Mouse (Mus musculus) spleen, adult 10 weeks (tissue): Measurements from ENCODE around the gene Dapk3. TPM values are rescaled to one million over a fixed set of nuclear protein-coding genes. Genes with fewer than 3 reads are reported as not detected.

ENCODE experiments used
- polyA plus RNA-seq: library from polyadenylated mRNA; stranded (reverse); fragments of 350-450 nt; fragmentation: Illumina TruSeq; extraction: RNeasy Lipid Tissue Mini Kit (QIAGEN cat#74804); gene quantifications from one replicate; pipeline ENCODE4 v1.2.3, GENCODE M21; 2015; ENCODE audit warnings: low replicate concordance; ENCODE audit not compliant: insufficient read depth

Gene Dapk3
- polyA plus RNA-seq, result 8.6 TPM

DNA sequence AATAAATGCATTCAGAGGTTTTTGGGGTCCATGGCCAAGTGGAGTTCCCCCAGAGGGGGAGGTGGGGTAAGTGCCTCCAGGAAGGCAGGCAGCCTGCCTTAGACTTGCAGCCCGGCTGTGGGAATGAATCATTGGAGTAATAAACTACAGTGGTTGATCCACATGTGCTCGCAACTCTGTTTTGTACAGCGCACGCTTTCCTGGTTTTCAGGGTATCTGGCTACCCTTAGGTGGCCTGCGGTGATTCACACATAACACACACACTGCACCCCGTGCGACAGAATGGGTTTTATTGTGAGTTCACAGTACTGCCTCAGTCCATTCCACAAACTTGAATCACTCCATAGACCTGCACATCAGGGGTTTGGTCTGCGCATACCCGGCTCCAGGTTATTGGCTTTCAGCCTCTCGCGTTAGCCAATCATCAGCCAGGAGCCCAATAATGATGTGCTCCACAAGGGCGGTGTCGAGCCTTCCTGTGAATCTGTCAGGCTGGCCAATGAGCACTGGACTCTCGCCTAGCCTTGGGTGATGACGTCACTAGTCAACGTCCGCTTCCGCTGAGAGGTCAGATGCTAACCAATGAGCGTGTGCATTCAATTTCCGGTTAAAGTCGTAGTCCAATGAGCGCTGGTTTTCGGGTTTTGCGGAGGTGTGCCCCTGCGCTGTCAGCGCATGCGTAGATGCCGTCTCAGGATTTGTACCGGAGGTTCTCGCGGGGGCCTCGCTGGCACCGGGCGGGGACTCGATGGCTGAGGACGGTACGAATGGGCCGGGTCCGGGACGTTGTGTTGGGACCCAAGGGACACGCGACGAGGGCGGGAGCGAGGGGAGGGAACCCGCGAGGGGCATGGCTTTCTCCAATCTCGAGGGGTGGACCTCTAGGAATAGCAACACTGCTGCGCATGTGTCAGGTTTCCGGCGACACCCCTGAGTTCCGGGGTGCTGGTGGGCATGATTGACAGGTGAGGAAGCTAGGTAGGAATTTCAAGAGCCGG, at the start of gene Dapk3:
Gene Dapk3 (plus strand): TSS at position 670 of the 998 bp plus-strand sequence.

DNA sequence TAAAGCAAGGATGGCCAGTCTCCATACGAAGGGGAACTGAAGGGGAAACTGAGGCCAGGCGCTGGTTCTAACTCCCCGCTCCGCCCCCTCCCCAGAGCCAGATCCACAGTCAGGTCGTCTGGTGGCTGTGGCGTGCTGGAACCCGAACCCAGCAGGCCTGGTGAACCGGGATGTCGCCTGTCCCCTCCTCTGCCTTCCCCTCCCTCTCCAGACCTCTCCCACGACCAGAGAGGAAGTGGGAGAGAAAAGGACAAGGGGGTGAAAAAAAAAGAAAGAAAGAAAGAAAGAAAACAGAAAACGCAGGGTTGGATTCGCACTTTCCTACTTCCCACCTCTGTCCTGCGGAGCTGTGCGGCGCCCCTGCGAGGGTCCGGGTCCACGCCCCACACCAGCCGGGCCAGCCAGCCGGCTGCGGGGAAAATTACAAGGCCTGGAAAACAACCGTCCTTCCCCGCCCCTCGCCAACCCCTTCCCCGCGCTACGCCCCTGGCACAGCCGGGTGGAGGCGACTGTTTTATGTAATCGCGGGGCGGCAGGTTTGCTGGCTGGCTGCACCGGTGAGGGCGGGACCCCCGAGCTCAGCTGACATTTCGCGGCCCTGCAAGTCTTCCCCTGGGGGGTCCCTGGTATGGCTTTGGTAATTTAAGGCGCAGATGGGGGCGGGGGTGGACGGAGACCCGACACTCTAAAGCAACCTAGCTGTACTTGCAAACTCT, 47.7 kb upstream of the Dapk3 start, which contains the start of gene Zbtb7a:
Gene Zbtb7a (plus strand): TSS at position 255 of the 716 bp plus-strand sequence.

DNA sequence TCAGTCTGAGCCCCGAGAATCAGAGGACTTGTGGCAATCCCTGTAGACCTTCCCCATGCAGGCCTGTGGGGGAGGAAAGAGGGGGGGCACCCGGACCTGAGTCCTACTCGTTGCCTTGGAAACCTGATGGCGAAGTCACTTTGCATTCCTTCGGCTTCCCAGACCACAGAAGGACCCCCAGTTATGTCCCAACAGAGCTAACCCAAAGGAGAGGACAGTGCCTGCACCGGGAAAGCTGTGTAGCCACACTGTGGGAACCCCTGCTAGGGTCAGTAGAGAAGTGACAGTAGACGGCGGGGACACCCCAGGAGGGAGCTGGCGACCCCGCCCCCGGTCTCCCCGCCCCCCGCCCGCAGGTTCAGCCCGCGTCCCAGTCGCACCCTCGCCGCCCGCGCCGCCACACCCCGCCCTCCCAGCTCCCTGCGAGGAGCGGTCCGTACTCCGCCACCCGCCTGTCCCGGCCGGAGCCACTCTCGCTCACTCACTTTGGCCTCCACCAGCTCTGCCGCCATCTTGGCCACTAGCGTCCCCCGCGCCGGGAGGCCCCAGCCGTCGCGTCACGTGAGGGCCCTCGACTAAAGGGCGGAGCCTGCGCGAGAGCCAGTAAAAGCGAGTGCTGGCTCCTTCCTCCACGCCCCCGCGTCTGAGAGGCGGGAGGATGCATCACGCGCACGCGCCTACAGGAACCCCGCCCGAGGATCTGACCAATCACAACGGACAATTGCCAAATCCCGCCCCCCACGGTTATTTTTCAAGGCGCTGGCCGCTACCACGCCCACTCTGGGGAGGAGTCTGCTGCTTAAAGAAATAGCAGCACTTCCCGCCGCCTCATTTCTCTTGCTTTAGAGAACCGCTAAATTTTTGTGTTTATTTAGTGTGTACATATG, 15.4 kb upstream of the Dapk3 start, which contains the start of gene Pias4:
Gene Pias4 (minus strand): TSS at position 724 of the 887 bp plus-strand sequence.

DNA sequence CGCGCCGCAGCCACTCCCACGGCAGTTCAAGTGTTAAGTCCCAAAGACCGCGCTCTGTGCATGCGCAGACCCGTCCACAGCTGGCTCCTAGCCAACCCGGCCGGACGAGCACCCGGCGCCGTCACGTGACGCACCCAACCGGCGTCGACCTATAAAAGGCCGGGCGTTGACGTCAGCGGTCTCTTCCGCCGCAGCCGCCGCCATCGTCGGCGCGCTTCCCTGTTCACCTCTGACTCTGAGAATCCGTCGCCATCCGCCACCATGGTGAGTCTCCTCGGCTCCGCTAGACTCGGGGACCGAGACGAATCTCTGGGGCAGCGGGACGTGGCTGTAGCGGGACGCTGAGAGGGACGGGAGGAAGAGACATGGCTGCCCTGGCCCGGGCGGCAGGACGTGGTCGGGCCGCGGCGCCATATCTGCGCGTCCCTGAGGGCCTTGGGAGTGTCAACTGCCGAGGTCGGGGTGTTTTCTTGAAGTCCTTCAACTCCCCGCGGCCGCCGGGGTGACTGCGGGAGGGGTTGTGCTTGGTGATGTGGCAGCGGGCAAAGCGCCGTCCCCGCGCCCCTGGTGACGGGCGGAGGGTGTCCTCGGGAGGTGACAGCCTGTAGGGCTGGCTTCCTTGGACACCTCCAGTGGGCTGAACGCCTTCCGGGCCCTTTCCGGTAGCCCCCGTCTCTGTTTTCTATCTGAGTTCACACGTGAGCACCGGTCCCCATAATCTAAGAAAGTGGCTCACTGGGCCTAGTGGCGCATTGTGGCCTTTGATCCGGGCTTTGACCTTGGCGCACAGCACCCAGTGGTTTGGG, 6.1 kb upstream of the Dapk3 start, which contains the start of gene Eef2:
Gene Eef2 (plus strand): TSS at position 166 of the 806 bp plus-strand sequence.

DNA sequence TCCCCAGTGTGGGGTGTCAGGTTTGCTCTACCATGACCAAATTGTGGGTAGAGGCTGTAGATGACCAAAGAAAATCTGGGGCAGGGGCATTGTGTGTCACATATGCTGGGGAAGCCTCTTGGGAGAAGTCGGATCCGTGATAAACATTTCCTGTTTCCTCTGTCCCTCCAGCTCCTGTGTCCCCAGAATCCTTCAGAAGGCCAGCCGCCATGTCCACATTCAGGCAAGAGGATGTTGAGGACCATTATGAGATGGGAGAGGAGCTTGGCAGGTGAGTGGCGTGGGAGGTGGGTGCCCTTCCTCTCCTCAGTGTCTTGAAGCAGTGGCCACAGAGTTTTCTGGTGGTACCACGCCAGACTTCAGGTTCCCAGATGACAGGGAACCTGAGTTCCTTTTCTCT, 1.0 kb downstream of the Dapk3 start, which contains the start of gene 4930442H23Rik:
Gene 4930442H23Rik (minus strand): TSS at position 45 of the 400 bp plus-strand sequence.

DNA sequence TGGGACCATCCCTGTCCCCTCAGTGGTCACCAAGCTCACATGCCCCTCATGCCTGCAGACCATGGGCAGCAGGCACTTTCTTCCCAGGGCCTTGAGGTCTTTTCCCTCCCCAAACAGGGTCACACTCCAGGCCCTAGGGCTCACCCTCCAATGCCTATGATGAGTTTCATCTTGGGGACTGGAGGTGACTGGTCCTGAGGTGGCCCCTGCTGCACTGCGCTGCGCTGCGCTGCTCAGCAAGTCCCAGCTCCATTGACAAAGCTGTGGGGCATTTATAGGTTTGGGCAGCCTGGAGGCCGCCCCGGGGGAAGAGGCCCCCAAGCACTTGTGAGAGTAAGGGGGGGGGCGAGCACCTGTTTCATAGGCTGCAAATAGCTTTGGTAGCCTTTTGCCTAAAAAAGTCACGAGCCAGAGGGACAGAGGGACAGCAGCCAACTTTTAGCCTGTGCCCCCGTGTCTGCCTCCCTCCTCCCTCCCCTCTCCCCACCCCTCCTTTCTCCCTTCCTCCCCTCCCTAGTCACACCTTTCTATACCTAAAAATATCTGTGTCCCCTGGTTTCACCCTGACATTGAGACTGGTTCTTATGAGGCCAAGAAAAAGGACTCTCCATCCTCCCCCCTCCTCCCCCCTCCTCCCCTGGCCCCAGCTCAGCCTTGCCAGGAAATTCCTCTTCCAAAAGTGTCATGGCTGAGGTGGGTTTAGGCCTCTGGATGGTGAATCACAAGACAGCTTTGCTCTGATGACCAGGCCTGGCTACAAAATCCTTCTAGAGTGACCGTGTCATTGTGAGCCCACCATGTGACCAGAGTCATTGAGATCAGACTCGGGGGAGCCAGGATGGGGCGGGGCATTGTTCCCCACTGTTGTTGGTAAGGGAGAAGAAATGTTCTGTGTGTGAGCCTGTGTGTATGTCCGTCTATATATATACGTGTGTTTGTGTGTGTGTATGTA, 19.3 kb downstream of the Dapk3 start, which contains the start of gene Nmrk2:
Gene Nmrk2 (minus strand): TSS at position 245 of the 952 bp plus-strand sequence.

DNA sequence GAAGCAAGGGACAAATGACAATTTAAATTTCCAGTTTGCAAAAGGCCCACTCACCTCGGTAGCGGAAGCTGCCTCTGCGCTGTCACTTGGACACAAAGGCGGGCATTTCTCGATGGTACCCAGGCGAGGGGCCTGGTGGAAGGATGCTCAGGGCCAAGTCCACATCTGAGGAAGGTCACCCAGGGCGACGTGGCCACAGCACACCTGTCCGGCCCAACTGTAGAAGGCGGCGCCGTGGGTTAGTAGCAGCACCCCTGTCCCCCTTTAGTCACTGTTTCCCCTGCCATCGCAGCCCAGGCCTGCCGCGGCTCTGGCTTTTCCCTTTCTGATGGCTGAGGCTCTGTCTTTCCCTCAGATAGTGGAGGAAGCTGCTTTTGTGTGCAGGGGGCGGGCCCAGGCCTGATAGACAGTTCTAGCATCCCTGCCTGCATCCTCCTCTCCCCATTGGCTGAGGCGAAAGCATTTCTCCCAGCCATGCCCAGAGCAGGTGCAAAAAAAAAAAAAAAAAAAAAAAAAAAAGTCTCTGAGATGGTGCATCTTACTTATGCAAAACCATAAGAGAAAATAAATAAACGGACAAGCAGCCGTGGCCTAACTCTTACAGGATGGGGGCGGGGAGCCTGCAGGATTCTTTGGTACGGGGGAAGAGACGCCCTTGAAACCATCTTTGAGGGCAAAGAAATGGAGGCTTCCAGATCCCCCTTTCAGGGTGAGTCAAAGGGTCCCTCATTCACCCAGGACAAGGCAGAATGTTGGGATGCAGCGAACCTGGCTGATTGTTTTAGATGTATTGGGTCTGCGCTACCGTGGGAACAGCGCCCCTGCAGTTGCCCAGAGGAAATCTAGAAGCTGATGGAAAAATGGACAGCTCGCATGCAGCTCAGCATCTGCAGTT, 47.9 kb downstream of the Dapk3 start, which contains the start of gene Atcay:
Gene Atcay (minus strand): TSS at position 396 of the 895 bp plus-strand sequence.

DNA sequence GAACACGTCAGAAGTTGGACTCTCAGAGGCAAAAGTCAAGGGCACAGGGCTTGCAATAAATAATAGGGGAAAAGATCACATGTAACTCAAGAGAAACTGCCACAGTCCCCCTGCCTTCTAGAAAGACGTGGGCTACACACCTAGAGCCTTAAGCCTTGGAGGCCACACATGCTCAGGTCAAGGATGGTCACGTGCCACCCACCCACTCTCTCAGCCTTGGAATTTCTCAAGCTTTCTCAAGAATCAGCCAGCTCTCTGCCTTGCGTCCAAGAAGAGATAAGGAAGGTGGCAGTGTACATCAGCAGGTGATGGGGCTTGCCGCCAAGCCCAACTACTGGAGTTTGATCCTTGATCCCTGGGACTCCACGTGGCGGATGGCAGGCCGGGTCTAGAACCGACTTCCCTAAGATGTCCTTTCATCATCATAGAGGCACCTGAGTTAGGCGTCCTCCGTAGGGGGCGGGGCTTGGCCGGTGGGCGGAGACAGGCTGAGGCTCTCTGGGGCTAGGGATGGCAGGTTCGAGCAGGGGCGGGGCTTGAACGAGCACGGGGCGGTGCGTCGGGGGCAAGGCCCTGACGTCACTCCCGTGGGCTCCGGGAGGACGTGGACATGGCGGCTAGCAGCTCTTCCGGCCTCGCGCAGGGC, 49.9 kb downstream of the Dapk3 start, which contains the start of gene Zfr2:
Gene Zfr2 (plus strand): TSS at position 576 of the 646 bp plus-strand sequence.

Other genes starting within 250 kb of the Dapk3 start
- 1.0 TPM for gene Gng7, start 168.1 kb upstream of the Dapk3 start, polyA plus RNA-seq
- not detected for gene Diras1, start 157.3 kb upstream of the Dapk3 start, polyA plus RNA-seq
- 3.3 TPM for gene Slc39a3, start 145.6 kb upstream of the Dapk3 start, polyA plus RNA-seq
- gene Sgta, start 122.8 kb upstream of the Dapk3 start, polyA plus RNA-seq, result 21.1 TPM
- gene Thop1, start 113.0 kb upstream of the Dapk3 start, polyA plus RNA-seq, result 4.1 TPM
- not detected for gene Creb3l3, start 84.1 kb upstream of the Dapk3 start, polyA plus RNA-seq
- 27.7 TPM for gene Map2k2, start 77.1 kb upstream of the Dapk3 start, polyA plus RNA-seq
- 14.0 TPM for gene Zbtb7a, start 47.8 kb upstream of the Dapk3 start, polyA plus RNA-seq
- gene Pias4, start 15.1 kb upstream of the Dapk3 start, polyA plus RNA-seq, result 10.8 TPM
- 451 TPM for gene Eef2, start 6.4 kb upstream of the Dapk3 start, polyA plus RNA-seq
- gene 4930442H23Rik, start 844 bp downstream of the Dapk3 start, polyA plus RNA-seq, result not detected
- gene Nmrk2, start 19.0 kb downstream of the Dapk3 start, polyA plus RNA-seq, result not detected
- gene Atcay, start 47.8 kb downstream of the Dapk3 start, polyA plus RNA-seq, result 1.2 TPM
- gene Zfr2, start 50.1 kb downstream of the Dapk3 start, polyA plus RNA-seq, result 1.5 TPM
- gene Matk, start 69.9 kb downstream of the Dapk3 start, polyA plus RNA-seq, result 4.6 TPM
- 28.9 TPM for gene Mrpl54, start 83.9 kb downstream of the Dapk3 start, polyA plus RNA-seq
- 11.9 TPM for gene Apba3, start 84.0 kb downstream of the Dapk3 start, polyA plus RNA-seq
- 2.6 TPM for gene Tjp3, start 108.6 kb downstream of the Dapk3 start, polyA plus RNA-seq
- gene Pip5k1c, start 110.0 kb downstream of the Dapk3 start, polyA plus RNA-seq, result 26.7 TPM
- 5.0 TPM for gene Cactin, start 138.1 kb downstream of the Dapk3 start, polyA plus RNA-seq
- 3.0 TPM for gene Tbxa2r, start 145.7 kb downstream of the Dapk3 start, polyA plus RNA-seq
- 0.59 TPM for gene Gipc3, start 160.3 kb downstream of the Dapk3 start, polyA plus RNA-seq
- gene Hmg20b, start 167.5 kb downstream of the Dapk3 start, polyA plus RNA-seq, result 30.0 TPM
- gene Mfsd12, start 174.5 kb downstream of the Dapk3 start, polyA plus RNA-seq, result 2.8 TPM
- gene 4930404N11Rik, start 182.8 kb downstream of the Dapk3 start, polyA plus RNA-seq, result 0.18 TPM
- gene Fzr1, start 195.5 kb downstream of the Dapk3 start, polyA plus RNA-seq, result 7.7 TPM
- gene Dohh, start 201.4 kb downstream of the Dapk3 start, polyA plus RNA-seq, result 1.9 TPM
- 3.2 TPM for gene Gm48551, start 201.5 kb downstream of the Dapk3 start, polyA plus RNA-seq
- 0.43 TPM for gene Gm48552, start 206.0 kb downstream of the Dapk3 start, polyA plus RNA-seq
- 9.5 TPM for gene Smim24, start 210.0 kb downstream of the Dapk3 start, polyA plus RNA-seq